Mouse (Mus musculus): ENCODE results near the gene Lrmda.

- no peak for TF ChIP-seq CTCF (IDR thresholded peaks at IDR 0.05; ENCODE audit: low read depth)
- TF ChIP-seq EP300 (IDR thresholded peaks at IDR 0.05; ENCODE audit: low read depth): no peak
Measured at GRCm38 (mm10) chr14:22812824-22813223, 793.3 kb downstream of the Lrmda start.

All from heart, postnatal 0 days (tissue).